Mouse (Mus musculus): Measurements from ENCODE around the gene Cd2bp2.

GRCm38 (mm10) chr7:127223106-127223505 is 27.3 kb upstream of the Cd2bp2 start:
- TF ChIP-seq GATA1 (IDR thresholded peaks at IDR 0.05; ENCODE audit: borderline replicate concordance, low read length) (no peak), FLI1 (IDR thresholded peaks at IDR 0.05; ENCODE audit: low read length) (no peak)

Measured in megakaryocyte, embryonic 14.5 days (primary cell).